In the genomic region with DNA sequence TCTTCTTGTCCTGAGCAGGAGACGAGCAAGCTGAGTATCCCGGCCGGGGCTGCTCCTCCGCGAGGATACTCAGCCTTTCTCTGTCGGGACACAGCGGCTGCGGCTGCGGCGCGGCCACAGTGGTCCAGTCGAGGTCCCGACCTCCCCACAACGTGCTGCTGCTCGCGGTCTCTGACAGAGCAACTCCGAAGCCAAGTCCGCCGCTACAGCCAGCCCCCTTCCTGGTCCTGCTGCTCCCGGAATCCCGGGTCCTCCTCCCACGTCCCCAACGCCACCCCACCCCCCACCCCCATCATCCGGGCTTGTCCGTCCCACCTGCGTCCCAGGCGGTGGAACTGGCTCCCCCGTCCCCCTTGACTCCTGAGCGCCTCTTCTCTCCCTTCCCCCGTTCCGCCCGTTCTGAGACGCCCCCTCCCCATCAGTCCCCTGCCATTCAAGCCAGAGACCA, we compare ENCODE assay signal across 8 mouse cellular contexts. TPM values are rescaled to one million over a fixed set of nuclear protein-coding genes. Genes with fewer than 3 reads are reported as not detected.
DNase-seq lines count a peak whose midpoint lies in the region; ATAC-seq and TF ChIP-seq lines count a peak whose summit lies in the region.

No protein-coding gene starts in this region.

- WGBS in lung, embryonic 14.5 days = 2% methylated on average over 32 of the region's 33 CpGs
- WGBS in hindbrain, embryonic 12.5 days = under 1% methylated on average over 32 of the region's 33 CpGs
- WGBS in liver, embryonic 16.5 days (ENCODE audit: insufficient replicate concordance) = 1% methylated on average over 33 of the region's 33 CpGs
- 1% methylated on average over 33 of the region's 33 CpGs for WGBS in stomach, embryonic 14.5 days

- no peak for TF ChIP-seq CTCF in lung, embryonic 14.5 days (IDR thresholded peaks at IDR 0.05; ENCODE audit: low read depth)

- H3K36me3 ChIP-seq in lung, embryonic 14.5 days (ENCODE audit: insufficient read depth) = no peaks in the 10 kb centered on the region
- no peaks in the 10 kb centered on the region for H3K36me3 ChIP-seq in hindbrain, embryonic 12.5 days
- H3K36me3 ChIP-seq in liver, embryonic 16.5 days (ENCODE audit: control insufficient read depth, insufficient read depth) = no peaks in the 10 kb centered on the region
- H3K36me3 ChIP-seq in stomach, embryonic 14.5 days (ENCODE audit: control insufficient read depth, insufficient read depth, low read length) = no peaks in the 10 kb centered on the region

- peak; percentile 52; the same call in 1 of the 2 replicates for ATAC-seq in lung, embryonic 14.5 days (ENCODE audit: insufficient read depth)
- peak; percentile 58; the same call in 1 of the 2 replicates for ATAC-seq in hindbrain, embryonic 12.5 days (ENCODE audit: low FRiP score)
- no peak for ATAC-seq in liver, embryonic 16.5 days (ENCODE audit: low read depth)
- no peak for ATAC-seq in stomach, embryonic 14.5 days (ENCODE audit: insufficient number of reproducible peaks, insufficient read depth, low FRiP score, low read depth)

- H3K4me2 ChIP-seq in lung, embryonic 14.5 days = peak overlapping the region; percentile 86
- H3K4me2 ChIP-seq in hindbrain, embryonic 12.5 days (replicated peaks) = peak overlapping the region; percentile 89
- H3K4me2 ChIP-seq in liver, embryonic 16.5 days (ENCODE audit: low read depth, low read length) = peak overlapping the region; percentile 60
- H3K4me2 ChIP-seq in stomach, embryonic 14.5 days (replicated peaks; ENCODE audit: low read depth, low read length) = peak overlapping the region; percentile 83

- H3K9ac ChIP-seq in lung, embryonic 14.5 days = peak overlapping the region; percentile 46
- H3K9ac ChIP-seq in hindbrain, embryonic 12.5 days = peak overlapping the region; percentile 62
- H3K9ac ChIP-seq in liver, embryonic 16.5 days (ENCODE audit: low read depth, low read length) = no peak overlapping the region
- H3K9ac ChIP-seq in stomach, embryonic 14.5 days (replicated peaks; ENCODE audit: low read depth, low read length) = 0 out of 2 replicates have a peak overlapping the region, but pooled peaks have one; percentile 21

- peak overlapping the region; percentile 42 for H3K4me3 ChIP-seq in lung, embryonic 14.5 days (ENCODE audit: low read depth, low read length)
- H3K4me3 ChIP-seq in hindbrain, embryonic 12.5 days = peak overlapping the region; percentile 50
- H3K4me3 ChIP-seq in liver, embryonic 16.5 days (ENCODE audit: low read depth, low read length) = peak overlapping the region; percentile 48
- peak overlapping the region; percentile 41 for H3K4me3 ChIP-seq in stomach, embryonic 14.5 days (ENCODE audit: low read depth, low read length)

- H3K9me3 ChIP-seq in lung, embryonic 14.5 days (ENCODE audit: low read depth, low read length) = no peaks in the 10 kb centered on the region
- no peaks in the 10 kb centered on the region for H3K9me3 ChIP-seq in hindbrain, embryonic 12.5 days (replicated peaks)
- H3K9me3 ChIP-seq in liver, embryonic 16.5 days (replicated peaks; ENCODE audit: control insufficient read depth, low read length) = no peaks in the 10 kb centered on the region
- H3K9me3 ChIP-seq in stomach, embryonic 14.5 days (ENCODE audit: control insufficient read depth, low read depth, low read length) = no peaks in the 10 kb centered on the region

- peaks cover 21% of the 10 kb centered on the region for H3K27me3 ChIP-seq in lung, embryonic 14.5 days (ENCODE audit: insufficient read depth, low read length)
- peaks cover 18% of the 10 kb centered on the region for H3K27me3 ChIP-seq in hindbrain, embryonic 12.5 days
- peaks cover 26% of the 10 kb centered on the region for H3K27me3 ChIP-seq in liver, embryonic 16.5 days (ENCODE audit: control insufficient read depth, insufficient read depth, low read depth, low read length)
- H3K27me3 ChIP-seq in stomach, embryonic 14.5 days (ENCODE audit: control insufficient read depth, insufficient read depth, low read length) = no peaks in the 10 kb centered on the region

- peak; percentile 35 for DNase-seq in lung, embryonic 14.5 days
- DNase-seq in lung, postnatal 25 days (ENCODE audit: low spot score) = no peak
- peak; percentile 66 for DNase-seq in embryo, embryonic 9.5 days (ENCODE audit: extremely low spot score)
- DNase-seq in urinary bladder, postnatal 36 days (ENCODE audit: low spot score in 2 of 2) = no peak
- no peak for DNase-seq in layer of hippocampus, postnatal 25 days (ENCODE audit: extremely low spot score in 1 of 2, low spot score in 1 of 2)

- H3K27ac ChIP-seq in lung, embryonic 14.5 days (ENCODE audit: low read depth) = no peak overlapping the region
- H3K27ac ChIP-seq in hindbrain, embryonic 12.5 days = no peak overlapping the region
- H3K27ac ChIP-seq in liver, embryonic 16.5 days (ENCODE audit: low read length) = no peak overlapping the region
- no peak overlapping the region for H3K27ac ChIP-seq in stomach, embryonic 14.5 days (ENCODE audit: low read length)

- no peaks in the 10 kb centered on the region for H3K4me1 ChIP-seq in lung, embryonic 14.5 days (ENCODE audit: insufficient read depth)
- no peaks in the 10 kb centered on the region for H3K4me1 ChIP-seq in hindbrain, embryonic 12.5 days
- no peaks in the 10 kb centered on the region for H3K4me1 ChIP-seq in liver, embryonic 16.5 days (ENCODE audit: control insufficient read depth, low read depth, low read length)
- H3K4me1 ChIP-seq in stomach, embryonic 14.5 days (ENCODE audit: control insufficient read depth, insufficient read depth, low read length) = no peaks in the 10 kb centered on the region

RNA-seq across cellular contexts. Expression of a gene that starts 9.4 kb away (rescaled TPM):
- polyA plus RNA-seq in lung, embryonic 14.5 days (2014; fragmentation: Nextera tagmentation; extraction: Ambion mirVana) = 34.2 and 39.2 TPM in 2 replicates
- polyA plus RNA-seq in hindbrain, embryonic 12.5 days (2016; fragmentation: Nextera tagmentation; extraction: Ambion mirVana) = 66.6 and 67.4 TPM in 2 replicates
- 16.3 and 22.7 TPM in 2 replicates for polyA plus RNA-seq in liver, embryonic 16.5 days (2015; fragmentation: Nextera tagmentation; extraction: Ambion mirVana)
- polyA plus RNA-seq in stomach, embryonic 14.5 days (2014; fragmentation: Nextera tagmentation; extraction: Ambion mirVana) = 38.9 and 45.7 TPM in 2 replicates
- total RNA-seq in layer of hippocampus, postnatal 25 days (2021) = 10 to 100 TPM; 19.9 to 20.0 TPM

RNA-seq across cellular contexts. Expression of a gene that starts 27.7 kb away (rescaled TPM):
- 0.57 and 0.97 TPM in 2 replicates for polyA plus RNA-seq in lung, embryonic 14.5 days (2014; fragmentation: Nextera tagmentation; extraction: Ambion mirVana)
- 3.1 and 3.5 TPM in 2 replicates for polyA plus RNA-seq in hindbrain, embryonic 12.5 days (2016; fragmentation: Nextera tagmentation; extraction: Ambion mirVana)
- 0.43 and 0.74 TPM in 2 replicates for polyA plus RNA-seq in liver, embryonic 16.5 days (2015; fragmentation: Nextera tagmentation; extraction: Ambion mirVana)
- 0.93 and 1.4 TPM in 2 replicates for polyA plus RNA-seq in stomach, embryonic 14.5 days (2014; fragmentation: Nextera tagmentation; extraction: Ambion mirVana)
- 1 to 10 TPM; 2.5 to 4.2 TPM for total RNA-seq in layer of hippocampus, postnatal 25 days (2021)

RNA-seq across cellular contexts. Expression of a gene that starts 36.8 kb away (rescaled TPM):
- 53.6 and 53.8 TPM in 2 replicates for polyA plus RNA-seq in lung, embryonic 14.5 days (2014; fragmentation: Nextera tagmentation; extraction: Ambion mirVana)
- polyA plus RNA-seq in hindbrain, embryonic 12.5 days (2016; fragmentation: Nextera tagmentation; extraction: Ambion mirVana) = 55.2 and 60.4 TPM in 2 replicates
- 17.1 and 17.3 TPM in 2 replicates for polyA plus RNA-seq in liver, embryonic 16.5 days (2015; fragmentation: Nextera tagmentation; extraction: Ambion mirVana)
- 57.5 and 60.8 TPM in 2 replicates for polyA plus RNA-seq in stomach, embryonic 14.5 days (2014; fragmentation: Nextera tagmentation; extraction: Ambion mirVana)
- total RNA-seq in layer of hippocampus, postnatal 25 days (2021) = 10 to 100 TPM; 28.5 to 32.7 TPM

RNA-seq across cellular contexts. Expression of a gene that starts 36.9 kb away (rescaled TPM):
- 268 and 272 TPM in 2 replicates for polyA plus RNA-seq in lung, embryonic 14.5 days (2014; fragmentation: Nextera tagmentation; extraction: Ambion mirVana)
- 219 and 233 TPM in 2 replicates for polyA plus RNA-seq in hindbrain, embryonic 12.5 days (2016; fragmentation: Nextera tagmentation; extraction: Ambion mirVana)
- 108 and 120 TPM in 2 replicates for polyA plus RNA-seq in liver, embryonic 16.5 days (2015; fragmentation: Nextera tagmentation; extraction: Ambion mirVana)
- 254 and 268 TPM in 2 replicates for polyA plus RNA-seq in stomach, embryonic 14.5 days (2014; fragmentation: Nextera tagmentation; extraction: Ambion mirVana)
- total RNA-seq in layer of hippocampus, postnatal 25 days (2021) = 100 to 1,000 TPM; 119 to 138 TPM

Comparison
In these comparisons a context has a peak if more than half of its experiments do, and no peak if none do; other contexts are left out.
1. DNase-seq: peak in lung, embryonic 14.5 days (single experiment) and embryo, embryonic 9.5 days (single experiment); none in lung, postnatal 25 days (single experiment), urinary bladder, postnatal 36 days (0 of 2) and layer of hippocampus, postnatal 25 days (0 of 2).
2. ATAC-seq: peak in lung, embryonic 14.5 days (single experiment) and hindbrain, embryonic 12.5 days (single experiment); none in liver, embryonic 16.5 days (single experiment) and stomach, embryonic 14.5 days (single experiment).
3. Peak in every context shown above with its lines, with median percentiles within 50 percentile points of each other: H3K4me2 ChIP-seq and H3K4me3 ChIP-seq.